Mouse (Mus musculus) adrenal gland, postnatal 14 days (tissue): ENCODE measurements around the gene Fgfr2. TPM values are rescaled to one million over a fixed set of nuclear protein-coding genes. Genes with fewer than 3 reads are reported as not detected.

Experiments used
- DNase-seq: peaks from one replicate; pipeline ENCODE4 v3.0.0; 2021; ENCODE audit warnings: mixed read lengths
- long read RNA-seq, 2 experiments: library from polyadenylated mRNA; stranded (forward); transcript quantifications; one replicate each; pipeline ENCODE4 v2.0.0; 2021
- total RNA-seq: library from RNA; stranded (reverse); gene quantifications from 2 replicates; pipeline ENCODE4 v1.2.3, GENCODE M21; 2021

Fgfr2 gene
- total RNA-seq: 192 and 227 TPM in 2 replicates
- long read RNA-seq, experiment 1, full-length matches to known transcripts: 5 of 117 reads
- long read RNA-seq, experiment 1, partial matches to known transcripts: 22 of 117 reads
- long read RNA-seq, experiment 1, other reads (novel, unspliced or antisense): 90 of 117 reads
- long read RNA-seq, experiment 2, transcript Fgfr2-215 (18 exons, 3,323 nt): major isoform, 10 of 113 reads
- long read RNA-seq, experiment 2, partial matches to known transcripts: 18 of 113 reads
- long read RNA-seq, experiment 2, other reads (novel, unspliced or antisense): 84 of 113 reads

DNA sequence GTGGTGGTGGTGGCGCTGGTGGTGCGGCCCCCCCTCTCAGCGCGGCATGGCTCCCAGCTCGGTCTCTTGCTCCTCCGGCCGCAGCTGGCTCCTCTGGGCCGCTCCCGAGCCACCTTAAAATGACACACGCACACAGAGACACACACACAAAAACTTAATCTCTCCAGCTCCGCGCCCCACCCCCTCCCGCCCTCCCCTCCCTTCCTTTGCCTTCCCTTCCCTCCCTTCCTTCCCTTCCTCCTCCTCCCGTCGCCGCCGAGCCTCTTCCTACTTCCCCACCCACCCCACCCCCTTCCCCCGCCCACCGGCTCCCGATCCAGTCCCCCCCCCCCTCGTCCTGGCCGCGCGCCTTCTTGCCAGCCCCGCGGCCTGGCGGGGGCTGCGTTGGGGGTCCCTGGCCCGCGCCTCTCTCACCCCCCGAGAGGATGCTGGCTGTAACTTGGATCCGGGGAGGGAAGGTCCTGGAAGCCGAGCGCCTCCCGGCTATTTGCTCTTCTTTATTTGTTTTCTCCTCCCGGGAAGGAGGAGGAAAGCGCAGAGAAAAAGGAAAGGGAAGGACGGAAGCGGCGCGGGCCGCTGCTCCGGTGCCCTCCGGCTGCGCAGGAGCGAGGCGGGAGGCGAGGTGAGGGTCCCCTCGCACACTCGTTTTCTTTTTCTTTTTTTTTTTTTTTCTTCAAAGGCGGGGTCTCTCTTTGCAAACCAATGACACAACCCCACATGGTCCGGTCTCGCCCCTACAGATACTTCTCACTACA is at the start of gene Fgfr2:
Gene Fgfr2, minus strand, starts transcription at position 107 of the 755 bp plus-strand sequence.
- DNase-seq: peak; percentile 84

DNA sequence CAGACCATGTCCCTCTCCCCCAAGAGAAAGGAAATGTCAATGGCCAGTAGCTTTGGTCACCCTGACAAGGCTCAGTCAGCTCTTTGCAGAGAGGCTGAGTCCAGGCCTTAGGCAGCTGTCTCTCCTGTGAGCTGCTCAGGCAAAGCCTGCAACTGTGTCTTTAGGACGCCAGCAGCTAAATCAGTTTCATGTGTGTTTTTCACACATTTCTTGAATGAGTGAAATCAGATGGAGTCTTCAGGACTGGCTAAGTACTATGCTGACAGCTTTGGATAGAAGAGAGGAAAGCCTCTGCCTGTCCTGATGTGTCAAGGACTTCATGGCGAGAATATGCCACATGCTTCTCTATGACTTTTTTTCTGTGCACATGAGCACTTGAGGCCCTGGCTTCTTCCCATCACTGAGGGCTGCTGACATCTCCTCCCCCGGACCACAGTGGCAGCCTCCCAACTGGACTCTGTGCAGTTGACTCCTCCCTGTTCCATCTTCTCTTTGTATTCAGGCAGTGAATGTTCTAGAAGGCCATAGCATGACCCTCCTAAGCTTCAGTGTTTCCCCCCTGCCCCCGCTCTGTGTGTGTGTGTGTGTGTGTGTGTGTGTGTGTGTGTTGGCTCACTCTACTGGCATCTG is 48.4 kb upstream of the Fgfr2 start:
- no peak for DNase-seq

DNA sequence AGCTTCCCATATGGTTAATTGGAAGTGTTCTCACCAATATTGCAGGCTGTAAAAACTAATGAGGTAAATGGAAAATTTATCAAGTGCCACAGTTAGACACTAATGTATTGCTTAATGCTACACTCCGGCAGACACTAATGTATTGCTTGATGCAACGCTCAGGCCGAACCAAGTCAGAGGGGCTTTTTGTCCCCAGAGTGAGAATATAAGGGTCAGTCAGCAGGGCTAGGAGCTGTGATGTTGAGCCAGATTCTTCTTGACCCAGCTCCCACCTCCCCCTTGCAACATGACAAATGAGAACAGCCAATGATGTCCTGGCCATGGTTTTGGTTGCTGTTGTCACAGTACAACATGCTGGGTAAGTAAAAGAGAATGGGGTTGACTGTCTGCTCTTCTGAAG is 45.8 kb upstream of the Fgfr2 start:
- DNase-seq: no peak

GRCm38 (mm10) chr7:133167903-133168302 is 44.8 kb upstream of the Fgfr2 start:
- DNase-seq: no peak

GRCm38 (mm10) chr7:133164770-133165169 is 41.6 kb upstream of the Fgfr2 start:
- no peak for DNase-seq

DNA sequence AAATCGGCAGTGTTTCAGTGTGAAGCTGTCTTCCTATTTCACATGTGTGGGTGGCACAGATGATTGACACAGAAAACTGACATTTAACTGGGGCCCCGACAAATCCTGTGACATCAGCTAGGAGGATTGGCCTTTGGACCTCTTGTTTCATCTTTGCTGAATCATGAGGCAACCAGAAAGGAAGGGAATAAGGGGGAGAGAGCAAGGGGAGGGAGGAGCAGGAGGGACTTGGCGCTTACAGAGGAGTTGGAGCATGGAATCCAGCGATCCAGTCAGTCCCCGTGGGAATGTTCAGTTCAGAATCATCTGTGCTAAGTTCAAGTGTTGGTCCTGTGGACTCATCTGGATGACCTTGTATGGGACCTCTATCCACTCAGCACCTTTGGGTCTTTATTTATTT is 39.9 kb upstream of the Fgfr2 start:
- peak; percentile 28 for DNase-seq

DNA sequence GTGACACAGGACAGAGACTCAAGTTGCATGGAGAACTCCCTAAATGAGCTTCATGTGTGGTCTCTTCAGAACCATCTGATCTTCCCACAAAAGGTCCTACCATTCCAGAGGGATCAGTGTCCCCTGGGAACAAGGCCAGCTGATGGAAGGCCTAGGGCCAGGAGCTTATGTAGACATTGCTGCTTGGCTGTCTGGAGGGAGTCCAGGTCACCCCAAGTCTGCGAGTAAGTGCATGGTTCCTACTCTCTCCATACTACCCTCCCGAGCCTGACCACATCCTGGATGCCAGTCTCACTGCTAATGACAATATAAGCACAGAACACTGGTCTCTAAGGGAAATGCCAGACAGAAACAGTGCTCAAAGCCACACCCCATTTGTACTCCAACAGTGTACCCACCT is 39.0 kb upstream of the Fgfr2 start:
- no peak for DNase-seq

- no peak for DNase-seq
Measured at GRCm38 (mm10) chr7:133161362-133162080, 38.4 kb upstream of the Fgfr2 start.

DNA sequence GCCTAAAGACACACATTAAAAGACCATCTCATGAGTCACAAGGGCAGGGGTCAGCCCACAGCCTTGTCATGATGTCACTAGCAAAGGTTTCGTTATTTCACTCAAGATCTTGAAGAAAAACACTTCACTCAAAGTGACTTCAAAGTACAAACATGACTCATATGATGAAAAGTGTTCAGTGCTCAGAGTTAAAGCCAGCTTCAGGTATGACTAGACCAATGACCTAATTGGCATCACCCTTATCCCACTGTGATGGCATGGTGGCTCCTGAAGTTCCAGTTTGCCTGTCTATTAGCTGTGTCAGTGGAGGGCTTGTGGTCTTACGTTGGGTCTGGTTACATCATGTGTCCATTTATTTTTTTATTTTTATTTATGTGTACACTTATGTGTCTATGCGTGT is 36.4 kb upstream of the Fgfr2 start:
- no peak for DNase-seq

DNA sequence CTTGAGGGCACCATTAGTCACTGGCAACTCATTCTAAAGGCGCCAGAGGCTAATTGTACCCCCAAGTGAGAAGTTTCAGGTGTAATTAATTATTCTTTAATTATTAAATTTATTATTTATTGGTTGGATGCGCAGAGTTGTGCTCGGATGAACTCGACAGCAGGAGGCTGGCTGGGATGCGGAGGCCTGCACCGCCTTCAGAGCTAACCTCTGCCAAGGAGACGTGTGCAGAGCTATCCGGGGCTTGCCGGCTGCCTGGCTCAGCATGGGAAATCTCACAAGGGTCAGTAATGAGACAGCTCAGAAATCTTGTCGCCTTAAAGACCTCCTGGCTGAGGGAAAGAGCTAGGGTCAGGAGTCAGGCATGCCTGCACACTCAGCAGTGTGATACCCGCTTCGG is 32.5 kb upstream of the Fgfr2 start:
- DNase-seq: no peak

DNA sequence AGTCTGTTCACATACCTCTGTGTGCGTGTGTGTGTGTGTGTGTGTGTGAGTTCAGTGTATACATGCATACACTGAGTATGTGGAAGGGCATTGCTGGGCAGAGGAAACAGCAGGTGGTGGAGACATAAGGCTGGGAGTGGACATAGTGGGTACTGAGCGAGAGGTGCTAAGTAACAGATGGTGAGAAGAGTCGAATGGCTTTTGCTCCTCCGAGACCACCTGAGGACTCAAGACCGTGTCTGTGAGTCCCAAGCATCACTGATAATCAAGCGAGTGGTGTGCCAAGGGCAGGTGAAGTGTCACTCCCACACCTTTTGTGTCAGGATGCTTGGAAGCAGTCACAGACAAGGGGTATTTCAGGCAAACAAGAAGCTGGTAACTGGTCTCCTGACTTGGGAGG is 31.7 kb upstream of the Fgfr2 start:
- no peak for DNase-seq

- no peak for DNase-seq
Measured at GRCm38 (mm10) chr7:133139689-133140336, 16.7 kb upstream of the Fgfr2 start.

DNA sequence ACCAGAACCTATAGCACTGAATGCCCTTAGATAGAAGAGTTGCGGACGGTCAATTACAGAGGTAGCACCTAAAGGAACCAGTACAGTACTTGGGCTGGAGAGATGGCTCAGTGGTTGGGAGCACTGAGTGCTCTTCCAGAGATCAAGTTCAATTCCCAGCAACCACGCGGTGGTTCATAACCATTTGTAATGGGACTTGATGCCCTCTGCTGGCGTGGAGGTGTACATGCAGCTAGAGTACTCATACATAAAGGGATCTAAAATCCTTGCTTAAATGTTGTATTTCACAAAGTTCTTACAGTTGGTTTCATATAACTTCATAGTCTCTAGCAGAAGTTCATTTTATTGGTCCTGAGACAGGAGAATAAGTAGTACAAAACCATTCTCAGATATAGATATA is 10.4 kb upstream of the Fgfr2 start:
- peak; percentile 41 for DNase-seq

DNA sequence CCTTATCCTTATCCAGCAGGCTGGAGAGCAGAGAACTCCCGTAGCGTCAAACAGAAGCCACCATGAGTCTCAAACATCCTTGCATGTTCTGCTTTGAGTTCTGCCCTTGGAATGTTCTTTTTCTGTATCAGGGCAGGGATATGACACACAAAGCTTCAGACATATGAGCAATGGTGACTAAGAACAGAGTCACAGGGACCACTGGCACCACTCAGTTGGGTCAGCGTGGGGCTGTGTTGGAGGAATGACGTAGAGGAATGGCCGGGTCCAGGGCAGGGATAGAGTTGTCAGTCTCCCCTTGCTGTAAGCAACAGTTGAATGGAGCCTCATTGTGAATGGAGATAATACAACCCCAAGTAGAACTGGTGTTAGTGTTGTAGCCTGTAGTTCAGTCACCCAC is 9.6 kb upstream of the Fgfr2 start:
- DNase-seq: no peak

- peak; percentile 45 for DNase-seq
Measured at GRCm38 (mm10) chr7:133124701-133125485, 1.7 kb upstream of the Fgfr2 start.

DNA sequence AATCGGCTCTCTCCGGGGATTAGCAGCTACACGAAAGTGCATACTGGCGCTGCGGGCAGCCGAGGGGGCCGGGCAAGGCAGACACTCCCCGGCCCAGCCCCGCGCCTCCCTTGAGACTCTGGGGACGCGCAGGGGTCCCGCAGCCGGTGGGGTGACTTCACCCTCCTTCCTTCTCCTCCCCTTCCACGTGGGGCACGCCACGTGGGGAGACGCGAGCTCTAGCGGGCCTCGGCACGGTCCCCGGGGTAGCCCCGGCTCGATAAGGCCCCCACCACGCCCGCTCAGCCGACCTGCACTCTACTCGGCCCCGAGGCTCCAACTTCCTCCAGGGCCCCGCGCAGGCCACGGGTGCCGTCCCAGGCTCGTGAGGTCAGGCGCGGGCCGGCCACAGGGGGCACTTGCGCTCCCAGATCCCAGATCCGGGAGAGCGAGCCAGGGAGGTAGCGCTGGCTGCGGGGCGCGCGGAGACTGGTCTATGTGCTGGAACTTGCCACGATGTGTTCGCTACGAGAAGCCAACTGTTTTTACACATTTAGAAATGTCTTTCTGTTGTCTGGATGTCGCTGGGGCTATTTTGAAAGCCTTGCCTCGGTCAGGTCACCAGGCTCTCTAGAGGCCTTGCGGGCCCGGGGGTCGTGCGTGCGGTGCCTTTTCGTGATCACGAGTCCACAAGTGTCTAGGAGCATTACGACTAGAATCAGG is 1.0 kb upstream of the Fgfr2 start, which contains the start of gene Ctbp2:
Gene Ctbp2, minus strand, starts transcription at position 356 of the 702 bp plus-strand sequence.
- peak; percentile 96 for DNase-seq

- peak; percentile 81 for DNase-seq
Measured at GRCm38 (mm10) chr7:133122379-133123243, 539 bp downstream of the Fgfr2 start.

GRCm38 (mm10) chr7:133121661-133122378 is 1.3 kb downstream of the Fgfr2 start:
- DNase-seq: peak; percentile 71

- DNase-seq: no peak
Measured at GRCm38 (mm10) chr7:133121080-133121607, 2.0 kb downstream of the Fgfr2 start.
